Mouse (Mus musculus) gonadal fat pad, adult 2 months (tissue): ENCODE measurements at regions not wholly inside any gene's neighbourhood (a gene's known extent, or its start where the extent isn't known, plus 50 kb on each side); places are given as distances from the start of the nearest gene placed in this dataset.

Experiments
- DNase-seq: peaks from one replicate; pipeline ENCODE4 v3.0.0-alpha.2; 2012; ENCODE audit warnings: low read depth

GRCm38 (mm10) chr13:102132696-102133095, 364.7 kb upstream of the Pik3r1 start:
- no peak for DNase-seq

DNA sequence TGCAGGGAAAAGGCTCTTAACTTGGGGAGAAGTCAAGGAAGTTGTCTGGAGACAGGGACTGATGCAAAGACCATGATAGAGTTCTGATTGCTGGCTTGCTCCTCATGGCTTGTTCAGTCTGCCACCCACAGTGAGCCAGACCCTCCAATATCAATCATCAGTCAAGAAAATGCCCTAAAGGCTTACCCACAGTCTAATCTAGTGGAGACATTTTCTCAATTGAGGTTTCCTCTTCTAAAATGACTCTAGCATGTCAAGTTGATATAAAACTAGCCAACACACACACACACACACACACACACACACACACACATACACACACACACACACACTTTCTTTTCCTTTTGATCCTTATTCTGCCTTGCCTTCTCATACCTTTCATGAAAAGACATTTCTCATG, 367.2 kb upstream of the Pik3r1 start:
- no peak for DNase-seq

- DNase-seq: peak; percentile 69
Measured at GRCm38 (mm10) chr13:102142986-102143385, 375.0 kb upstream of the Pik3r1 start.

DNA sequence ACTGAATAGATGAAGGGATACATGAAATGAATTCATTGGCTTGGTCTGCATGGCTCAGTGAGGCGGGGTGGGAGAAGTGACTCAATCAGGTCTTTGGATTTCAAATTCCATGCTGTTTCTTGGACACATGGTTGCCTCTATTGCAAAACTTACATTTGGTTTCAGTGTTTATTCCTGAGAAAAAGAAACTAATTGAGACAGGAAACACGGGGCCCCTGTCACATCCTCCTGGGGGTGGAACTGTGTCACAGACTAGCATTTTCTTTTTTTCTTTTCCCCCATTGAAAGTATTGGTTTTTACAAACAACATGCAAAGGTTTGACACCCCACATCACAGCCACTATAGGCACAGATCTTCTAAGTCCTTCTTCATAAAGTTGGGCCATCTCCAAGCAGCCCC, 375.8 kb upstream of the Pik3r1 start:
- DNase-seq: no peak

GRCm38 (mm10) chr13:102148039-102148438, 380.0 kb upstream of the Pik3r1 start:
- DNase-seq: no peak

- DNase-seq: no peak
Measured at GRCm38 (mm10) chr13:102153785-102154608, 386.0 kb upstream of the Pik3r1 start.

DNA sequence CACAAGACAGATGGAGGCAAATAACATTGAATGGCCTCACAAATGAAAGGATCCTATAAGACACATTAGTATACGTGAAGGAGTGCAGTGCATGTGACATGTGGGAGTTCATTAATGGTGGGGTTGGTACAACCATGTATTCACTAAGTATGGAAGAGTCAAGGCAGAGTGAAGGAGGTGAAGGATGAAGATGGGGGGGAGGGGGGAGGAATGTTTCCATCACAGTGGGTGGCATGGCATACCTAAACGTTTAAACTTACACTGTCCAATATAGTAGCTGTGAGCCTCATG, 386.5 kb upstream of the Pik3r1 start:
- DNase-seq: no peak

GRCm38 (mm10) chr13:102157369-102158130, 389.5 kb upstream of the Pik3r1 start:
- no peak for DNase-seq

DNA sequence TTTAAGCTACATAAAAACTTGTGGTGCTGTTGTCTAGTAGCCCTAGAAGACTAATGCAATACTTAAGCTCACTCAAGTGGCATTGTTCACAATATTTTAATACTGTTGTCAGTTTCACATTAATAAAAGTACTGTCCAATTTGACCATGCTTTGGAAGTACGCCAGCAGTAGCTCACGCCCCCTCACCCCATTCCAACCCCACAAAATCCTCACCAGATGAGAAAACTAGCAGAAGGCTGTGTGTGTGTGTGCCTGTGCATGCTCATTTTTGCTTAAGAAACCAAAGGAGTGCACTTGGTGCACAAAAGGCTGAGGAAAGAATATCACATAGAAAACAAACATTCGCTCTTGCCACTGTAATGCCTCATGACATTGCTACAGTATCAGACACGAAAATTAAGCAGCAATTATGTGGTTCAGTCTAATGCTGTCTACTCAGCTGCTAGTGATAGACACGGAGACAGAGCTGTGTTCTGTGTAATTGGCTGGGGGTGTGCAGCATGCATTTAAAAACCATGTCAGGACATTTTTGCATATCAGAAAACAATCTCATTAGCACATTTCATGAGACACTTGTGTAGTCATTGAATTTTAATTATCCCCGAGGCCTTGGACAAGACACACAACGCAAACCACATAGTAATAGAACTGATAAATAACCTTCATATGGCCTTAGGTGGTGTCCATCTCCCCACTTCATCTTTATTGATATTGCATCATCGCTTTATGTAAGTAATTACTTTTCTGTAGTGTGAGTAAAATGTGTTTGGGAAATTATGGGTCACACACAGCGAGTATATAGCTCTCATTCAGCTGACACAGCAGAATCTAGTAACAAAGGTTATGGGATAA, 405.6 kb upstream of the Pik3r1 start:
- DNase-seq: peak; percentile 33

DNA sequence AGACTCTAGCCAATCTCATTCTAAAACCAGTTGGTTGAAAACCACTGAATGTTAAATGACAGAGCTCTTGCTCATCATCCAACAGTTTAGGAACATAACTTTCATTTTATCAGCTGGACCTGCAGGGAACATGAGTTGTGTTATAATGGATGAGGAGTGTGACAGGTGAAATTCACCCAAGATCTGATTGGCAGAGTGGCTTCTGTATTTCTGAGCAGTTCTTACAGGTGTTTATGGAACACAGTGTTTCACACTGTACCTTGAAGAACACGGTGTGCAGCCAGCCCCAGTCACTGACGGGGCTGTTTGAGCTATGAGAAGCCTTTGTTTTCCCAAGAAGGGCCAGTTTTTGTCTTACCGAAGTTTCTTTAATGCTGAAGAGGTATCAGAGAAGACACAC, 406.4 kb upstream of the Pik3r1 start:
- DNase-seq: peak; percentile 76

DNA sequence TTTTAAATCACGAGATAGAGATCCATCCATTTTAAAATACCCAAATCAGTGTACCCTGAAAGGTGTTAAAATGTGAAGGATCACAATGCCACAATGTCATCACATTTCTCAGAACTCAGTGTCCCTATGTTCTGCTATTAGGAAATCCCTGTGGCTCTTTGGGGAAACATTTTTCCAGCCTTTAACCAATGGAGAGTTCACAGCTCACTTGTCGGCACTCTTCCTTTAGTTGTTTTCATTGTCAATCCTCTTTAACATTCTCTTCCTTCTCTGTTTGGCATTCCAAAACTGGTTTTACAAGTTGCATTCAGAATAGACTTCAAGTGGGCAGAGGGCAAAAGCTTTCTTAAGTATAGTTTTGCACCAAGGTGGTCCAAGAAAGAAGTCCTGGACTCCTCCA, 406.9 kb upstream of the Pik3r1 start:
- DNase-seq: peak; percentile 61

DNA sequence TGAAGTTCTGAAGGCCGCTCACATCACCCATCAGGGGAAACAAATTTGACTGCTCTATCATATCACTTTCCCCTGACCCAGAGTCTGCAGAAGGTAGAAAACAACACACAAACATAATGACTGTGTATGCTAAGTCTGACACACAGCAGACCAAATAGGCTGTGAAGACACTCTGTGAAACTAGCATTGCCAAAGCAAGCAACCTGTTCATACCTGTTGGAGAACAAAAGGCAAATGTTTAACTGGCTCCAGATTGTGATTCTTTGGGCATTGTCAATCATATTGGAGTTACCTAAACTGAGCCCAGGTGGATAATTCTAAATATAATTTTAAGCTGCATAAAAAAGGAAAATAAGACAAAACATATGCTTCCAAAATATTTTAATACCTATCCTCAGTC, 407.4 kb upstream of the Pik3r1 start:
- DNase-seq: peak; percentile 70

GRCm38 (mm10) chr13:102176456-102176855, 408.4 kb upstream of the Pik3r1 start:
- DNase-seq: peak; percentile 66

DNA sequence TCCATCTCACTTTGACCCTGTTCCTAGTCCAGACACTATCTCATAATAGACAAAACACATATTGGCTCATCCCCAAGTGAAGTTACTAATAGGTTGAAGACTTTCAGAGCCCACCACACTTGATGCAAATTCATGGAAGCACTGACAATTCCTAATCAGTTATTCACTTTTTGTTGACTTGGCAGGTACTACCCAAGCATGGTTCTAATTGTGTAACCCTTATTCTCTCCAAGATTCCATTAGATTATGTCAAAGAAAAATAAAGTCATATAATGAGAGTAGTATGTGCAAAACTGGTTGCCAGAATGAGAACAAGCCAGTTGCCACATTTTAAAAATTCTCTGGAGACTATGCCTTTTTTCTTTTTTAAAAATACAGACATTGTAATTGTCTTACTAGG, 426.7 kb upstream of the Pik3r1 start:
- DNase-seq: no peak

GRCm38 (mm10) chr13:102202301-102202700, 434.3 kb upstream of the Pik3r1 start:
- DNase-seq: no peak

GRCm38 (mm10) chr13:102218486-102218885, 450.5 kb upstream of the Pik3r1 start:
- no peak for DNase-seq

DNA sequence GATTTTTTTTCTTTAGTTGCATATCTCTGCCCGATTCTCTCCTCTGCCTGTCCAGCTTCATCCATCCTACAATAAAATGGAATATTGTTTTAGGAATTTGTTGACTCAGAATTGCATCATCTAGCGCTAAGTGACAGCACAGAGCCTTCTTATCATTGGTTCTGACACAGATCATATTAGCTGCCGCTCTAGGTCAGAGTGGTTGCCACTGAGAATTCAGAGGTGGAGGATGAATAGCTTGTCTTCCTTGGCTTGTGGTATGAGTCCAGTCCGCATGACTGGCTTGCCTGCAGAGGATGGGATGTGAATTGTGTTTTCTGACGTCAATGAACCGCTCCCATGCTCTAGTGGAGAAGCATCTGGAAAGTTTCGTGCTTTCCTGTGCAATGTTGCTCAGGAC, 462.3 kb upstream of the Cd180 start:
- DNase-seq: no peak

GRCm38 (mm10) chr13:102232291-102232936, 460.9 kb upstream of the Cd180 start:
- peak; percentile 95 for DNase-seq

- no peak for DNase-seq
Measured at GRCm38 (mm10) chr13:102250884-102251283, 442.5 kb upstream of the Cd180 start.

- no peak for DNase-seq
Measured at GRCm38 (mm10) chr13:102251709-102252108, 441.6 kb upstream of the Cd180 start.

- DNase-seq: peak; percentile 77
Measured at GRCm38 (mm10) chr13:102255401-102256371, 437.7 kb upstream of the Cd180 start.
